Mouse (Mus musculus) small intestine, adult 2 months (tissue): ENCODE measurements around the gene Gm9857. TPM values are rescaled to one million over a fixed set of nuclear protein-coding genes. Genes with fewer than 3 reads are reported as not detected.

Source experiments
- H3K27ac ChIP-seq: fragments of 200-500 bp; 2 replicates; pipeline ENCODE4 v1.5.1; 2012; ENCODE audit warnings: low read depth, low read length, control low read depth, inconsistent platforms; ENCODE audit not compliant: insufficient read depth
- H3K27me3 ChIP-seq: fragments of 200-500 bp; 2 replicates; pipeline ENCODE4 v1.6.1; 2012; ENCODE audit warnings: mild to moderate bottlenecking, moderate library complexity, low read length, inconsistent platforms; ENCODE audit not compliant: control insufficient read depth, insufficient read depth
- H3K36me3 ChIP-seq: fragments of 200-500 bp; 2 replicates; pipeline ENCODE4 v1.6.1; 2012; ENCODE audit warnings: mild to moderate bottlenecking, low read length, control low read depth, inconsistent platforms; ENCODE audit not compliant: control insufficient read depth, insufficient read depth
- H3K4me1 ChIP-seq: fragments of 200-500 bp; 2 replicates; pipeline ENCODE4 v1.6.1; 2012; ENCODE audit warnings: low read length, inconsistent platforms, mixed read lengths; ENCODE audit not compliant: control insufficient read depth, insufficient read depth, insufficient read length
- H3K4me3 ChIP-seq: fragments of 200-500 bp; 2 replicates; pipeline ENCODE4 v1.5.1; 2012; ENCODE audit warnings: low read depth, mild to moderate bottlenecking, control low read depth, inconsistent platforms, low read length, moderate library complexity
- CTCF ChIP-seq: fragments of 200-500 bp; IDR thresholded peaks from 2 replicates; pipeline ENCODE4 v1.5.1; 2012; ENCODE audit warnings: low read depth, mild to moderate bottlenecking, control low read depth, inconsistent platforms, low read length, moderate library complexity, mixed read lengths; ENCODE audit not compliant: insufficient replicate concordance, insufficient read length; ENCODE audit errors: extremely low read depth
- POLR2A ChIP-seq: fragments of 200-500 bp; IDR thresholded peaks from 2 replicates; pipeline ENCODE4 v1.6.1; 2012; ENCODE audit warnings: low read depth, mild to moderate bottlenecking, control low read depth, inconsistent platforms, low read length, moderate library complexity
- WGBS: fragments of 180-500 bp; shearing (Covaris S2); methylation state at CpG from one replicate; pipeline ENCODE4 v1.1.7; 2018; 5-methylcytosine and 5-hydroxymethylcytosine counted together
- polyA plus RNA-seq: library from polyadenylated mRNA; depleted of rRNA; stranded (reverse); fragments of >200 nt; gene quantifications from 2 replicates; pipeline ENCODE4 v1.2.3, GENCODE M21; 2012

Gm9857 gene
- polyA plus RNA-seq, 1 experiment: not detected

DNA sequence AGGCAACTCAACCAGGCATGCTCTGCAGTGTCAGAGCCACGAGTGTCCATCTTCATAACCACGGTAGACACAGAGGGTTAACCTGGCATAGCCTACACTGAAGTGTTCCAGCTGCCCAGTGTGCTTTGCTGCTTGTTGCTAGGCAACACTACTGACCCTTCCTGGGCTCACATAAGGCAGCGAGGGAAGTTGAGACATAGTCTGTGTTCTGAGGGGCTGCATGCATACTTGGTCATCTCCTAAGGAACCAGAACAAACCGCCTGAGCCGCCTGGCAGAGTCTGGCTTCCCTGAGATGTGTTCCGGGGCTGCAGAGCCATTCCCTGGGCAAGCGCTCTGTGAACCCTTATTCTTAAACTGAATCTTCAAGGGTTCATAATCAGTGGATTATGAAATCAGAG, 21.0 kb upstream of the Gm9857 start:
- no peak overlapping the region for H3K27ac ChIP-seq
- TF ChIP-seq CTCF (no peak), POLR2A (no peak)
- no peak overlapping the region for H3K4me3 ChIP-seq
- no peaks in the 10 kb centered on the region for H3K36me3 ChIP-seq
- WGBS: 65% methylated on average over 7 of the region's 7 CpGs
- no peaks in the 10 kb centered on the region for H3K27me3 ChIP-seq
- no peaks in the 10 kb centered on the region for H3K4me1 ChIP-seq

DNA sequence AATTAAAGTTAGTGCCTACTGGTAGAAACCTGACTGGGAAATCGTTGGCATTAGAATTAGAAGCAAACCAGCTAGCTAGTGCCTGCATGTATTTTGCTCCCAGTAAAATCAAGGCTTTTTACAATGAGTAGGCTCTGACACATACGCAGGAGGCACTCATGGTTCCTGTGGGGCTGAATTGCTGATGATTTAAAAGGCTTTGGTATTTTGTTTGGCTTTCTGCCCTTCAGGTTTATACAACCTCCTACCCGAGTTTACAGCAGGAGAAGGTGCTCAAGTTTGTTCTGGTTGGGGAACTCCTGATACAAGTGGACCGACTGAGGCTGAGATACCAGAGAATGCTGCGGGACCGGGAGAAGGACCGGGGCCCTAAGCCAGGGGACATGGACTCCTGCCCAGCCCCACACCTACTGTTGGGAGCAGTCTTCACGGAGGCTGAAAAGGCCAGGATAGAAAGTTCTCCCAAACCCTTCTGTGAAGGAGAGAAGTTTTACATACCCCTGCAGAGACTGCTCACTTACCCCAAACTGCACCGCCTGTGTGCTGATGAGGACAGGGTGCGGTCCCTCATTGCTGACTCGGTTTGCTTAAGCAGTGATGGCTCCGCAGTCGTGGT, 19.5 kb upstream of the Gm9857 start:
- 68% methylated on average over 13 of the region's 13 CpGs for WGBS
- H3K27ac ChIP-seq: no peak overlapping the region
- H3K4me1 ChIP-seq: no peaks in the 10 kb centered on the region
- TF ChIP-seq POLR2A: no peak
- TF ChIP-seq CTCF: no peak
- H3K36me3 ChIP-seq: no peaks in the 10 kb centered on the region
- H3K4me3 ChIP-seq: no peak overlapping the region
- H3K27me3 ChIP-seq: no peaks in the 10 kb centered on the region

DNA sequence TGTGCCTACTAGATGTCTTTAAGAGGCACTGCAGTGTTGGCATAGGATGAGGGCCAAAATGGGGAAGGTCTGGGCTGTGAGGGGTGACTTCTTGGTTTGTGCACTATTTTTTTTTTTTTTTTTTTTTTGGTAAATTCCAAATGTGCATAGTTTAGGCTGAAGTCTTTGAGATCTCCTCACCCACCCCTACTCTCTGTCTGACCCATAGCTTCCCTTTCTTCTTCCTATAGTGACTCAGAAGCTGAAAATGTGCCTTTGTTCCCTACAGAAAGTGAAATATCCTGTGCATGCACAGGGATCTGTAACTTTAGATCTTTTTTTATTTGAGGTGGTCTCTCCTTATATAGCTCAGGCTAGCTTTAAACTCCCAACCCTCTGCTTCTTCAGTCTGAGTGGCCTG, 17.7 kb upstream of the Gm9857 start:
- TF ChIP-seq CTCF: no peak
- TF ChIP-seq POLR2A: no peak
- H3K4me1 ChIP-seq: no peaks in the 10 kb centered on the region
- no peak overlapping the region for H3K27ac ChIP-seq
- H3K36me3 ChIP-seq: no peaks in the 10 kb centered on the region
- H3K27me3 ChIP-seq: no peaks in the 10 kb centered on the region
- no peak overlapping the region for H3K4me3 ChIP-seq

DNA sequence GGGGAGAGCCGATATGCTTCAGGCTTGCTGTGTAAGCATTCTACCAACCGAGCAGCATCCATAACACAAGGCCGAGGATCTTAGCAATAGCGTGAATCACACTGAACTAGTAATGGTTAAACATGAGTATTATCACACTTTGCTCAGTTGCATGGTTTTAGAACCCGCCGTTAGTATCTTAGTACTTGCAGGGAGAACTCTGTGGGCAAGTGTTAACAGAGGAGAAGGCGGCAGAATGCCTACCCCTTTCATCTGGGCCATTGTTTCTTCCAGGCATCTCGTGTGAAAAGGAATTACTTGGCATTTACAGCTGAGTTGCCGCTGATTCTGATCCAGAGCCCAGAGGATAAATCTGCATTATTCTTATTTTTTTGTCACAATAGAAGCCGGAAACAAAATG, 751 bp upstream of the Gm9857 start:
- 89% methylated on average over 10 of the region's 10 CpGs for WGBS
- peaks cover 4% of the 10 kb centered on the region; the same call in 1 of the 2 replicates for H3K4me1 ChIP-seq
- no peaks in the 10 kb centered on the region for H3K27me3 ChIP-seq
- H3K4me3 ChIP-seq: no peak overlapping the region
- no peak for TF ChIP-seq CTCF
- no peak for TF ChIP-seq POLR2A
- no peak overlapping the region for H3K27ac ChIP-seq
- H3K36me3 ChIP-seq: no peaks in the 10 kb centered on the region

DNA sequence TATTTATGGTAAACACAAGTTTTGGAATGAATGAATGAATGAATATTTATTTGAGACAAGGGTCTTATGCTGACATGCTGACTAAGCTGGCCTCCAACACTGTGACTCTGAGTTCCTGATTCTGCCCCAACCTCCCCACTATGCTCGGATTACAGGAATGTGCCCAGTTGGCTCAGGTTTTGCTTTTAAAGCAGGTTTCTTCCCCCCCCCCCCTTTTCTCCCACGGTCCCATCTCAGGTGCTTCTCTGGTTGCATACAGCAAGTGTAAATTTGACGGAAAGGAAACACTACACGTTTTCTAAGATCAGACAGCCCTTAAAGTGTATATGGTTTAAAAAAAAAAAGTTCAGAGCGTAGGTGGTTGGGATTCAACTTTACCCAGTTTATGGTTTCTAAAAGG, 672 bp downstream of the Gm9857 start, which contains the start of gene Henmt1:
Henmt1 (plus strand) TSS at position 301 of the 400 bp plus-strand sequence.
- H3K4me1 ChIP-seq: peaks cover 4% of the 10 kb centered on the region; the same call in 1 of the 2 replicates
- H3K27me3 ChIP-seq: no peaks in the 10 kb centered on the region
- no peaks in the 10 kb centered on the region for H3K36me3 ChIP-seq
- H3K27ac ChIP-seq: no peak within 1 kb of the TSS
- TF ChIP-seq POLR2A (no peak), CTCF (no peak)
- 83% methylated on average over 5 of the region's 5 CpGs for WGBS
- peak within 1 kb of the TSS; percentile 23 for H3K4me3 ChIP-seq

DNA sequence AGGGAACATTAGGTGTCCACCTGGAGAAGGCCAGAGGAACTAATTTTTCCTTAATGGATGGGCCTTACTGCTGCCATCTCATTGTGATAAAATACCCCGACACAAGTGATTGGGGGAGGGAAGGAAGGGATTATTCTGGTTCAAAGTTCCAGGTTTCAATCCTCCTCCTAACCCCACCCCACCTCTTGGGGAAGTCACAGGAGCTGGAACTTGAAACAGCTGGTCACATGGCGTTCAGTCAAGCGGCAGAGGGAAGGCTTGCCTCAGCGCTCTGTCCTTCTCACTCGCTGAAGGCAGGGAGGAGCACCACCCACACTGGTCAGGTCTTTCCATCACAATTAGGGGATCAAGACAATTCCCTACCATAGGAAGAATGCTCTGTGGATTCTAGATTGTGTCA, 1.6 kb downstream of the Gm9857 start:
- TF ChIP-seq POLR2A (no peak), CTCF (no peak)
- Histone ChIP-seq H3K27ac (no peak overlapping the region), H3K4me1 (peaks cover 4% of the 10 kb centered on the region; the same call in 1 of the 2 replicates), H3K36me3 (no peaks in the 10 kb centered on the region), H3K27me3 (no peaks in the 10 kb centered on the region), H3K4me3 (no peak overlapping the region)
- 93% methylated on average over 5 of the region's 5 CpGs for WGBS

DNA sequence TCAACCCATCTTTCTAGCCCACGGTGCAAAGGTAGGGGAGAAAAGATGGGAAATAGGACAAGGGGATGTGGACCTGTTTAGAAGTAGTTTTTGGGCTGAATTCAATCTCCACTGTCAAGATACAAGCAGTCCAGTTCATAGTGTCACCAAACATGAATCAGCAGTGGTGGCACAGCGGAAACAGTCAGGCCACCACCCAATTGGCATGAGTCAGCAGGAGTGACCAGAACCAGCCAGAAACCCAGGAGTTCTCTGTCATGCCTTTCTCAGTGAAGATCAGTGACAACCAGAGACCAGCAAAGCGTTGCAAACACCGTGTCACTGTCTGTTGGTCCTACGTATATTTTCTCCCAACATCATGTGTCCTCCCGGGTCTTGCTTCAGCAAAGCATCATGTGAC, 6.7 kb downstream of the Gm9857 start:
- H3K36me3 ChIP-seq: no peaks in the 10 kb centered on the region
- H3K27ac ChIP-seq: no peak overlapping the region
- H3K4me1 ChIP-seq: no peaks in the 10 kb centered on the region
- H3K27me3 ChIP-seq: no peaks in the 10 kb centered on the region
- 93% methylated on average over 6 of the region's 6 CpGs for WGBS
- H3K4me3 ChIP-seq: no peak overlapping the region
- TF ChIP-seq POLR2A (no peak), CTCF (no peak)

DNA sequence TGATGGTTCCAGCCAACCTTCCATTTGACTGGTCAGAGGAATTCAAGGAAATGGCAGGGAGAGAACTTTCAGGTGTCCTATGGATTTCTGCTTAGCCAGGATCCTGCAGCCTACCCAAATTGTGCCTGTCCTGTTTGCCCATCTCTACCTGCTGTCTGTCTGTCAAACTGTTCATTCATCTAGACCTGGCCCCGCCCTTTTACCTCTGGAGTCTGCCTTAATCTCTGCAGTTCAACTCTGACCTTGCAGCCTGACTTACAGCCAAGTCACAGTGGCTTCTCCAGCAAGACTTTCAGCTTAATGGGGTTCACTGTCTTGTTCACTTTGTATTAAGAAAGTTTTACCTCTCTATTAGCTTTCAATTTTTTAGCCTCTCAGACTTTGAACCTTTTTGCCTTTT, 13.9 kb downstream of the Gm9857 start:
- H3K4me1 ChIP-seq: peaks cover 8% of the 10 kb centered on the region; the same call in 1 of the 2 replicates
- TF ChIP-seq CTCF (no peak), POLR2A (no peak)
- no peaks in the 10 kb centered on the region for H3K27me3 ChIP-seq
- peak overlapping the region; percentile 77 for H3K27ac ChIP-seq
- H3K4me3 ChIP-seq: no peak overlapping the region
- H3K36me3 ChIP-seq: no peaks in the 10 kb centered on the region
- 77% methylated on average over 1 of the region's 1 CpGs for WGBS
